Mouse (Mus musculus) intestine, embryonic 14.5 days (tissue): Measurements from ENCODE around the gene Morf4l1. TPM values are rescaled to one million over a fixed set of nuclear protein-coding genes. Genes with fewer than 3 reads are reported as not detected.

Experiments
- ATAC-seq: fragments of 200-750 bp; cut with Nextera tagmentation; replicated peaks from 2 replicates; pipeline ENCODE4 v1.8.0; 2017; ENCODE audit warnings: low read depth, moderate number of reproducible peaks, moderate TSS enrichment, moderate library complexity; ENCODE audit not compliant: low FRiP score, low TSS enrichment
- DNase-seq: peaks from one replicate; pipeline ENCODE4 v3.0.0-alpha.2; 2018; ENCODE audit warnings: low spot score
- H3K27ac ChIP-seq: fragments of 300-500 bp; sonication (generic); 2 replicates; pipeline ENCODE4 v1.5.1; 2014; ENCODE audit warnings: low read depth, mild to moderate bottlenecking, control low read depth
- H3K27me3 ChIP-seq: fragments of 300-500 bp; sonication (generic); replicated peaks from 2 replicates; pipeline ENCODE4 v1.6.1; 2014; ENCODE audit warnings: low read length, control low read depth; ENCODE audit not compliant: control insufficient read depth, insufficient read depth
- H3K36me3 ChIP-seq: fragments of 300-500 bp; sonication (generic); 2 replicates; pipeline ENCODE4 v1.6.1; 2014; ENCODE audit warnings: low read length, control low read depth; ENCODE audit not compliant: control insufficient read depth, insufficient read depth
- H3K4me1 ChIP-seq: fragments of 300-500 bp; sonication (generic); replicated peaks from 2 replicates; pipeline ENCODE4 v1.6.1; 2014; ENCODE audit warnings: low read length, control low read depth, mixed read lengths; ENCODE audit not compliant: control insufficient read depth, insufficient read depth
- H3K4me2 ChIP-seq: fragments of 300-500 bp; sonication (generic); 2 replicates; pipeline ENCODE4 v1.6.1; 2014; ENCODE audit warnings: low read length
- H3K4me3 ChIP-seq: fragments of 300-500 bp; sonication (generic); 2 replicates; pipeline ENCODE4 v1.5.1; 2014; ENCODE audit warnings: low read depth, low read length, control low read depth, mixed read lengths
- H3K9ac ChIP-seq: fragments of 300-500 bp; sonication (generic); 2 replicates; pipeline ENCODE4 v1.6.1; 2014; ENCODE audit warnings: mild to moderate bottlenecking, low read length
- H3K9me3 ChIP-seq: fragments of 300-500 bp; sonication (generic); 2 replicates; pipeline ENCODE4 v1.6.1; 2016; ENCODE audit warnings: low read length, control low read depth; ENCODE audit not compliant: control insufficient read depth
- WGBS: fragments of 180-500 bp; shearing (Covaris S2); extraction: QIAGEN DNeasy Blood & Tissue Kit; methylation state at CpG from one replicate; pipeline ENCODE4 v1.1.7; 2014; 5-methylcytosine and 5-hydroxymethylcytosine counted together
- polyA plus RNA-seq: library from polyadenylated mRNA; unstranded; fragments of >200 nt; fragmentation: Nextera tagmentation; extraction: Ambion mirVana; gene quantifications from 2 replicates; pipeline ENCODE4 v1.2.1, GENCODE M21; 2014

The Morf4l1 gene
- polyA plus RNA-seq: 414 and 456 TPM in 2 replicates

- WGBS: 1% methylated on average over 36 of the region's 40 CpGs
- Histone ChIP-seq H3K27me3 (no peaks in the 10 kb centered on the region), H3K9me3 (no peaks in the 10 kb centered on the region), H3K4me2 (peak within 1 kb of the TSS; percentile 87), H3K27ac (peak within 1 kb of the TSS; percentile 99), H3K4me3 (peak within 1 kb of the TSS; percentile 97), H3K9ac (peak within 1 kb of the TSS; percentile 99), H3K36me3 (no peaks in the 10 kb centered on the region), H3K4me1 (peaks cover 18% of the 10 kb centered on the region)
- DNase-seq: peak; percentile 95
- peak; percentile 98 for ATAC-seq
These were observed at the start of gene Morf4l1 for GRCm38 (mm10) chr9:90114567-90115307. Gene Morf4l1 (minus strand): TSS chr9:90114774.

- peak overlapping the region; percentile 82 for H3K27ac ChIP-seq
- peak overlapping the region; percentile 87 for H3K4me2 ChIP-seq
- peak overlapping the region; percentile 76 for H3K9ac ChIP-seq
- no peaks in the 10 kb centered on the region for H3K27me3 ChIP-seq
- WGBS: 2% methylated on average over 18 of the region's 18 CpGs
- H3K9me3 ChIP-seq: 0 out of 2 replicates have a peak, but pooled peaks cover 5% of the 10 kb centered on the region
- ATAC-seq (no peak; the same call in 1 of the 2 replicates), DNase-seq (no peak)
- peak overlapping the region; percentile 79 for H3K4me3 ChIP-seq
- H3K36me3 ChIP-seq: no peaks in the 10 kb centered on the region
- peaks cover 8% of the 10 kb centered on the region; the same call in 1 of the 2 replicates for H3K4me1 ChIP-seq
These were observed 49.1 kb upstream of the Morf4l1 start for GRCm38 (mm10) chr9:90163749-90164095.

- WGBS: under 1% methylated on average over 54 of the region's 60 CpGs
- H3K9ac ChIP-seq: peak within 1 kb of the TSS; percentile 76
- H3K27ac ChIP-seq: peak within 1 kb of the TSS; percentile 82
- no peaks in the 10 kb centered on the region for H3K27me3 ChIP-seq
- H3K36me3 ChIP-seq: no peaks in the 10 kb centered on the region
- 0 out of 2 replicates have a peak, but pooled peaks cover 5% of the 10 kb centered on the region for H3K9me3 ChIP-seq
- peak within 1 kb of the TSS; percentile 79 for H3K4me3 ChIP-seq
- H3K4me1 ChIP-seq: peaks cover 8% of the 10 kb centered on the region; the same call in 1 of the 2 replicates
- DNase-seq (peak; percentile 84), ATAC-seq (peak; percentile 70)
- H3K4me2 ChIP-seq: peak within 1 kb of the TSS; percentile 87
These were observed 48.6 kb upstream of the Morf4l1 start, which contains the start of gene Adamts7 for GRCm38 (mm10) chr9:90162926-90163748. Gene Adamts7 (plus strand): TSS chr9:90163069.

DNA sequence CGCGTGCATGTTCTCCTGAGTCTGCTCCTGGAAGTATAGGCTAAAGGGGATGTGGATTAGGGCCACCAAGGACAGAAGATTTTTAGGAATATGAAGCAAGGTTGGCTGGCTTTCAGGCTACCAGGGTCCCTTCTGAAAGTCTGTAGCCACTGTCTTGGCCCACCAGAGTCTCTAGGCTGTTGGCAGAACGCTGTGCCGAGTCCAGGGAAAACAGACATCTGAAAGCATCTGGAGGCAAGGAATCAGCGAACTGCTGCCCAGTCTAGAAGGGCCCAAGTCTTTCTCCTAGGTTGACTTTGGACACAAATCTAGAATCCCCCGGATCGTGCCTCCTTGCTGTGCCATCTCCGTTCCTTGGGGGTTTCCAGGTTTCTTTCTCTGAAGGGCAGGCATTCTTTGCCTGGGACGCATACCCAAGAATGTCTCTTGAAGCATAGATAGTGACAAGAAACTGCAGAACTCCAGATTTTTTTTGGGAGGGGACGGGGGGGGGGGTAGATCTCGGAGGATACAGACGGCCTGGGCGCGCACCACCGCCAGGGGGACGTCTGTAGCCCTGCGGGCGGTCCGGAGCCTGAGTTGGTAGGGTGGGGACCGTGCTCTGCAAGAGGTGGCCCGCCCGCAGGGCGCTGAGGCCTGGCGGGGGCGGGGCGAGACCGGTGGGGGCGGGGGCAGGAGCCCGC is 47.8 kb upstream of the Morf4l1 start:
- WGBS: 8% methylated on average over 28 of the region's 29 CpGs
- H3K4me1 ChIP-seq: peaks cover 8% of the 10 kb centered on the region; the same call in 1 of the 2 replicates
- H3K27me3 ChIP-seq: no peaks in the 10 kb centered on the region
- DNase-seq (peak; percentile 60), ATAC-seq (peak; percentile 91)
- H3K27ac ChIP-seq: peak overlapping the region; percentile 82; the same call in 1 of the 2 replicates
- peak overlapping the region; percentile 76 for H3K9ac ChIP-seq
- H3K9me3 ChIP-seq: 0 out of 2 replicates have a peak, but pooled peaks cover 5% of the 10 kb centered on the region
- peak overlapping the region; percentile 79 for H3K4me3 ChIP-seq
- no peaks in the 10 kb centered on the region for H3K36me3 ChIP-seq
- H3K4me2 ChIP-seq: peak overlapping the region; percentile 87

- Histone ChIP-seq H3K27ac (no peak overlapping the region), H3K4me2 (no peak overlapping the region), H3K36me3 (no peaks in the 10 kb centered on the region), H3K27me3 (no peaks in the 10 kb centered on the region), H3K9me3 (no peaks in the 10 kb centered on the region), H3K4me1 (no peaks in the 10 kb centered on the region), H3K4me3 (no peak overlapping the region), H3K9ac (no peak overlapping the region)
- WGBS: 64% methylated on average over 5 of the region's 5 CpGs
- ATAC-seq: no peak
- no peak for DNase-seq
These were observed 32.3 kb upstream of the Morf4l1 start for GRCm38 (mm10) chr9:90146869-90147268.

GRCm38 (mm10) chr9:90145788-90146187 is 31.2 kb upstream of the Morf4l1 start:
- ATAC-seq: no peak
- Histone ChIP-seq H3K4me2 (no peak overlapping the region), H3K9ac (no peak overlapping the region), H3K27ac (no peak overlapping the region), H3K9me3 (no peaks in the 10 kb centered on the region), H3K4me3 (no peak overlapping the region), H3K27me3 (no peaks in the 10 kb centered on the region), H3K4me1 (no peaks in the 10 kb centered on the region), H3K36me3 (no peaks in the 10 kb centered on the region)
- DNase-seq: no peak
- 34% methylated on average over 2 of the region's 2 CpGs for WGBS

DNA sequence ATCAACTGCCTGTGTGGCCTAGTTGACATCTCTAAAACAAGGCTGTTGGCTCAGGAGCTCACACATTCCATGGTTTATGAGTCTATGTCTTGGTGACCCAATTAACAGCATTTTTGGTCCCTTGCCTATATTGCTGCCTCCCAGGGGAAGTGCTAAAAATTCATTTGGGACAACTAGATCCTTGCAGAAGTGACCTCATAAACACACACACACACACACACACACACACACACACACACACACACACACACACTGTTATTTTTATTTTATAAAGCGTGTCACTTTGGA is 22.0 kb upstream of the Morf4l1 start:
- no peak overlapping the region for H3K4me2 ChIP-seq
- no peaks in the 10 kb centered on the region for H3K27me3 ChIP-seq
- ATAC-seq: no peak
- H3K4me1 ChIP-seq: no peaks in the 10 kb centered on the region
- H3K27ac ChIP-seq: no peak overlapping the region
- DNase-seq: no peak
- H3K9ac ChIP-seq: no peak overlapping the region
- H3K36me3 ChIP-seq: no peaks in the 10 kb centered on the region
- no peaks in the 10 kb centered on the region for H3K9me3 ChIP-seq
- 84% methylated on average over 1 of the region's 1 CpGs for WGBS
- no peak overlapping the region for H3K4me3 ChIP-seq

DNA sequence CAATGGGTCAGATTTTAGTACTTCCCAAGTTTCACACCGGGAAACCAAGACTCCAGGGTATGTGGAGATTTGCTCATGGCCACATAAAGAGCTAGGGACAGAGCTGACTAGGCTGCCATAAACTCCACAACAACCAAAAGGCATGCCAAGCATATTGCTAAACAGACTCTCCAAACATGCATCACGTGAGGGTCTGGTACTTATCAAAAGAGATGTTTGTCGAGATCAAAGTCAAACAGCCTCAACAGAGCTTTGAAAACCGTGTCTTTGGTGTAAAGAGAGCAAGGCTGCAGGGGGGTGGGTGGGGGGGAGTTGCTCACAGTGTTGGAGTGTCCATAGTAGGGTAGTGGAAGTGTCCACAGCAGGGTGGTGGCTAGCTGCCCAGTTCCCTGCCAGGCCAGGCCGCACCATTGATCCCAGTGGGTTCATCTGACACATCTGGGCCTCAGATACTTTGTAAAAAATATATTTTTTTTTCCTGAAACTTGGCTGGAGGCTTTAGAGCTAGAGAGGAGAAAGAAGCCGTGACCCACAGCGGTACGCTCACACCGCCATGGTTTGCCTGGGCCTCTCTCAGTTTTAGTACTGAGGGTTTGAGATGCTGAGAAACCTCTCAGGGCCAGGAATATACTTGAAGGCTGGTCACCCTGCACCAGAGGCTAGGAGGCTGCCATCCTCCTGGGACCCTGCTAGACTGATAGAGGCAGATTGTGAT is 21.5 kb upstream of the Morf4l1 start:
- no peaks in the 10 kb centered on the region for H3K27me3 ChIP-seq
- no peak overlapping the region for H3K4me2 ChIP-seq
- ATAC-seq: no peak
- H3K4me3 ChIP-seq: no peak overlapping the region
- H3K9me3 ChIP-seq: no peaks in the 10 kb centered on the region
- no peaks in the 10 kb centered on the region for H3K36me3 ChIP-seq
- H3K4me1 ChIP-seq: no peaks in the 10 kb centered on the region
- H3K27ac ChIP-seq: no peak overlapping the region
- no peak overlapping the region for H3K9ac ChIP-seq
- DNase-seq: no peak
- 59% methylated on average over 9 of the region's 9 CpGs for WGBS
